ENCODE assay signal across 19 mouse cellular contexts in genomic region chr6:44081922-44082552, GRCm38 (mm10).
DNase-seq lines count a peak whose midpoint lies in the region; ATAC-seq and TF ChIP-seq lines count a peak whose summit lies in the region.
"Had no signal": no experiment of that assay in that cellular context is flagged by ENCODE, and none has a peak within 500 bp of the region (broad histone marks: within the 10 kb centered on the region; RNA-seq: fewer than 3 reads in every experiment).

No protein-coding gene starts in this region.

- H3K27ac ChIP-seq in forebrain, embryonic 14.5 days (ENCODE audit: low read depth, low read length): no peak overlapping the region
- no peak overlapping the region for H3K27ac ChIP-seq in forebrain, embryonic 11.5 days (ENCODE audit: low read depth, low read length)
- no peak overlapping the region for H3K27ac ChIP-seq in midbrain, embryonic 13.5 days
- H3K27ac ChIP-seq in midbrain, postnatal 0 days (ENCODE audit: low read depth, low read length): no peak overlapping the region
- H3K27ac ChIP-seq in neural tube, embryonic 13.5 days (replicated peaks): no peak overlapping the region
- H3K27ac ChIP-seq: embryonic facial prominence, embryonic 12.5 days; heart, embryonic 13.5 days had no signal

- no peak for TF ChIP-seq CTCF in midbrain, postnatal 0 days (IDR thresholded peaks at IDR 0.05)

- no peaks in the 10 kb centered on the region for H3K36me3 ChIP-seq in forebrain, embryonic 14.5 days (ENCODE audit: control insufficient read depth, insufficient read depth, low read length)
- no peaks in the 10 kb centered on the region for H3K36me3 ChIP-seq in forebrain, embryonic 11.5 days (ENCODE audit: control insufficient read depth, insufficient read depth, low read length)
- H3K36me3 ChIP-seq in midbrain, embryonic 13.5 days: no peaks in the 10 kb centered on the region
- no peaks in the 10 kb centered on the region for H3K36me3 ChIP-seq in midbrain, postnatal 0 days (ENCODE audit: insufficient read depth, low read length)
- no peaks in the 10 kb centered on the region for H3K36me3 ChIP-seq in neural tube, embryonic 13.5 days
- H3K36me3 ChIP-seq: embryonic facial prominence, embryonic 12.5 days; heart, embryonic 13.5 days had no signal

- ATAC-seq in forebrain, embryonic 14.5 days: peak; percentile 69
- ATAC-seq in forebrain, embryonic 11.5 days (replicated peaks; ENCODE audit: low FRiP score): no peak
- peak; percentile 77 for ATAC-seq in midbrain, embryonic 13.5 days
- no peak for ATAC-seq in midbrain, postnatal 0 days (ENCODE audit: low FRiP score)
- ATAC-seq in neural tube, embryonic 13.5 days (ENCODE audit: low read depth): peak; percentile 85
- ATAC-seq: activated CD4-positive, CD25-positive, alpha-beta regulatory T cell, adult 4 months; hindbrain, embryonic 16.5 days had no signal

- H3K9ac ChIP-seq in forebrain, embryonic 14.5 days (ENCODE audit: low read length): no peak overlapping the region
- no peak overlapping the region for H3K9ac ChIP-seq in forebrain, embryonic 11.5 days (ENCODE audit: low read length)
- H3K9ac ChIP-seq in midbrain, embryonic 13.5 days (replicated peaks): no peak overlapping the region
- no peak overlapping the region for H3K9ac ChIP-seq in midbrain, postnatal 0 days (replicated peaks; ENCODE audit: low read length, poor library complexity, severe bottlenecking)
- H3K9ac ChIP-seq in neural tube, embryonic 13.5 days: no peak overlapping the region
- H3K9ac ChIP-seq: embryonic facial prominence, embryonic 12.5 days; heart, embryonic 13.5 days had no signal

- WGBS in forebrain, embryonic 14.5 days: 82% methylated on average over 2 of the region's 2 CpGs
- WGBS in forebrain, embryonic 11.5 days: 86% methylated on average over 2 of the region's 2 CpGs
- WGBS in midbrain, embryonic 13.5 days: 86% methylated on average over 2 of the region's 2 CpGs
- WGBS in midbrain, postnatal 0 days: 76% methylated on average over 2 of the region's 2 CpGs
- 81% methylated on average over 2 of the region's 2 CpGs for WGBS in neural tube, embryonic 13.5 days

- H3K4me1 ChIP-seq in forebrain, embryonic 14.5 days (ENCODE audit: control insufficient read depth, insufficient read depth, low read length): no peaks in the 10 kb centered on the region
- no peaks in the 10 kb centered on the region for H3K4me1 ChIP-seq in forebrain, embryonic 11.5 days (replicated peaks; ENCODE audit: control insufficient read depth, insufficient read depth, low read length)
- H3K4me1 ChIP-seq in midbrain, embryonic 13.5 days (replicated peaks): 0 out of 2 replicates have a peak, but pooled peaks cover 2% of the 10 kb centered on the region
- H3K4me1 ChIP-seq in midbrain, postnatal 0 days (ENCODE audit: insufficient read depth, low read length): no peaks in the 10 kb centered on the region
- no peaks in the 10 kb centered on the region for H3K4me1 ChIP-seq in neural tube, embryonic 13.5 days (replicated peaks)
- H3K4me1 ChIP-seq: embryonic facial prominence, embryonic 12.5 days; heart, embryonic 13.5 days had no signal

- H3K4me2 ChIP-seq in forebrain, embryonic 14.5 days (ENCODE audit: low read length): no peak overlapping the region
- no peak overlapping the region for H3K4me2 ChIP-seq in forebrain, embryonic 11.5 days (ENCODE audit: low read depth, low read length, severe bottlenecking)
- H3K4me2 ChIP-seq in midbrain, embryonic 13.5 days (replicated peaks): no peak overlapping the region
- no peak overlapping the region for H3K4me2 ChIP-seq in midbrain, postnatal 0 days (ENCODE audit: low read depth, low read length, poor library complexity, severe bottlenecking)
- no peak overlapping the region for H3K4me2 ChIP-seq in neural tube, embryonic 13.5 days
- H3K4me2 ChIP-seq: embryonic facial prominence, embryonic 12.5 days; heart, embryonic 13.5 days had no signal

- no peaks in the 10 kb centered on the region for H3K9me3 ChIP-seq in forebrain, embryonic 14.5 days (replicated peaks; ENCODE audit: control insufficient read depth, low read length)
- H3K9me3 ChIP-seq in forebrain, embryonic 11.5 days (ENCODE audit: control insufficient read depth, low read length): no peaks in the 10 kb centered on the region
- H3K9me3 ChIP-seq in midbrain, embryonic 13.5 days: no peaks in the 10 kb centered on the region
- no peaks in the 10 kb centered on the region for H3K9me3 ChIP-seq in midbrain, postnatal 0 days (ENCODE audit: low read length)
- no peaks in the 10 kb centered on the region for H3K9me3 ChIP-seq in neural tube, embryonic 13.5 days
- H3K9me3 ChIP-seq: embryonic facial prominence, embryonic 12.5 days; heart, embryonic 13.5 days had no signal

- peak; percentile 43 for DNase-seq in forebrain, embryonic 14.5 days (ENCODE audit: low spot score)
- DNase-seq in forebrain, embryonic 11.5 days (ENCODE audit: low spot score): no peak
- DNase-seq in midbrain, postnatal 0 days (ENCODE audit: low spot score): no peak
- no peak for DNase-seq in neural tube, embryonic 10.5 days (ENCODE audit: extremely low spot score, low spot score)
- no peak for DNase-seq in cerebellum, adult 11 months
- DNase-seq: adrenal gland, adult 2 months; adrenal gland, postnatal 25 days; cerebellum, adult 11-12 months; cerebellum, adult 9-10 months; cerebellum, postnatal 25 days; gastrocnemius, postnatal 36 days; heart, adult 11 months; heart, postnatal 36 days had no signal

- no peaks in the 10 kb centered on the region for H3K27me3 ChIP-seq in forebrain, embryonic 14.5 days (replicated peaks; ENCODE audit: control insufficient read depth, insufficient read depth, low read length)
- no peaks in the 10 kb centered on the region for H3K27me3 ChIP-seq in forebrain, embryonic 11.5 days (ENCODE audit: control insufficient read depth, insufficient read depth, low read length)
- no peaks in the 10 kb centered on the region for H3K27me3 ChIP-seq in midbrain, embryonic 13.5 days
- no peaks in the 10 kb centered on the region for H3K27me3 ChIP-seq in midbrain, postnatal 0 days (ENCODE audit: insufficient read depth, low read length)
- H3K27me3 ChIP-seq in neural tube, embryonic 13.5 days: no peaks in the 10 kb centered on the region
- H3K27me3 ChIP-seq: embryonic facial prominence, embryonic 12.5 days; heart, embryonic 13.5 days had no signal

- H3K4me3 ChIP-seq in forebrain, embryonic 14.5 days (ENCODE audit: low read depth, low read length): no peak overlapping the region
- no peak overlapping the region for H3K4me3 ChIP-seq in forebrain, embryonic 11.5 days (ENCODE audit: low read depth, low read length)
- H3K4me3 ChIP-seq in midbrain, embryonic 13.5 days (replicated peaks): no peak overlapping the region
- H3K4me3 ChIP-seq in midbrain, postnatal 0 days (ENCODE audit: low read depth, low read length): no peak overlapping the region
- no peak overlapping the region for H3K4me3 ChIP-seq in neural tube, embryonic 13.5 days
- H3K4me3 ChIP-seq: embryonic facial prominence, embryonic 12.5 days; heart, embryonic 13.5 days had no signal

Comparison
In these comparisons a context has a peak if more than half of its experiments do, and no peak if none do; other contexts are left out.
1. ATAC-seq: peak in forebrain, embryonic 14.5 days (single experiment), midbrain, embryonic 13.5 days (single experiment) and neural tube, embryonic 13.5 days (single experiment); none in forebrain, embryonic 11.5 days (single experiment) and midbrain, postnatal 0 days (single experiment).